Mouse (Mus musculus): ENCODE data around the gene Cldnd2. TPM values are rescaled to one million over a fixed set of nuclear protein-coding genes. Genes with fewer than 3 reads are reported as not detected.
"Not testable (repeated sequence)": the region's sequence is repeated elsewhere in the genome, so short reads cannot be mapped to it uniquely, and the experiment has no call there.

Gene Cldnd2
- total RNA-seq, 1 experiment: not detected

- no peaks in the 10 kb centered on the region for H3K9me3 ChIP-seq (ENCODE audit: control insufficient read depth, insufficient read depth, low read depth, low read length)
- H3K4me1 ChIP-seq (ENCODE audit: control insufficient read depth in 2 of 2, insufficient read depth in 2 of 2, low read length in 2 of 2, poor library complexity in 1 of 2): peaks cover 0 to 2% of the 10 kb centered on the region in 2 experiments; a peak in 1 of 4 replicates
- TF ChIP-seq MAFK (IDR thresholded peaks at IDR 0.05; ENCODE audit: insufficient read depth, low read depth, low read length) (no peak), CHD2 (IDR thresholded peaks at IDR 0.05; ENCODE audit: low read depth, low read length) (no peak), HCFC1 (IDR thresholded peaks at IDR 0.05; ENCODE audit: borderline replicate concordance, insufficient read depth, low read length) (no peak)
- DNase-seq (ENCODE audit: low read depth, low spot score): no peak
- H3K4me3 ChIP-seq (ENCODE audit: insufficient read depth in 1 of 2, low read depth in 1 of 2, low read length in 2 of 2, poor library complexity in 1 of 2, severe bottlenecking in 1 of 2): no peak overlapping the region
- in situ Hi-C loops (cut with MboI; ENCODE audit: low sequenced_read_pairs in 2 of 2, unreplicated experiment in 2 of 2): no loop called here
- H3K36me3 ChIP-seq (ENCODE audit: control insufficient read depth, insufficient read depth, low read length, poor library complexity, severe bottlenecking): no peaks in the 10 kb centered on the region
- no peak overlapping the region for H3K27ac ChIP-seq (ENCODE audit: insufficient read depth, low read depth, low read length, poor library complexity, severe bottlenecking)
- no peak overlapping the region for H3K9ac ChIP-seq (ENCODE audit: insufficient read depth, low read depth, low read length, poor library complexity, severe bottlenecking)
These were observed 33.0 kb upstream of the Cldnd2 start for GRCm38 (mm10) chr7:43407573-43407972.

- in situ Hi-C loops (cut with MboI; ENCODE audit: low sequenced_read_pairs in 2 of 2, unreplicated experiment in 2 of 2): no loop called here
- TF ChIP-seq ZNF384 (IDR thresholded peaks at IDR 0.05; ENCODE audit: low read depth, low read length) (no peak), MAFK (IDR thresholded peaks at IDR 0.05; ENCODE audit: insufficient read depth, low read depth, low read length) (no peak), HCFC1 (IDR thresholded peaks at IDR 0.05; ENCODE audit: borderline replicate concordance, insufficient read depth, low read length) (no peak), ZC3H11A (IDR thresholded peaks at IDR 0.05; ENCODE audit: borderline replicate concordance, low read depth, low read length) (no peak), CHD2 (IDR thresholded peaks at IDR 0.05; ENCODE audit: low read depth, low read length) (no peak)
These were observed 32.4 kb upstream of the Cldnd2 start, which contains the start of gene Siglecg for GRCm38 (mm10) chr7:43408131-43408553. Siglecg (plus strand) TSS chr7:43408204.

GRCm38 (mm10) chr7:43409084-43409483 is 31.5 kb upstream of the Cldnd2 start:
- in situ Hi-C loops (cut with MboI; ENCODE audit: low sequenced_read_pairs in 2 of 2, unreplicated experiment in 2 of 2): no loop called here

More at GRCm38 (mm10) chr7:43408131-43408553, 32.4 kb upstream of the Cldnd2 start, which contains the start of gene Siglecg:
- Histone ChIP-seq H3K4me3 (ENCODE audit: insufficient read depth in 1 of 2, low read depth in 1 of 2, low read length in 2 of 2, poor library complexity in 1 of 2, severe bottlenecking in 1 of 2) (no peak within 1 kb of the TSS), H3K4me1 (ENCODE audit: control insufficient read depth in 2 of 2, insufficient read depth in 2 of 2, low read length in 2 of 2, poor library complexity in 1 of 2) (peaks cover 0 to 2% of the 10 kb centered on the region in 2 experiments; a peak in 1 of 4 replicates), H3K27ac (ENCODE audit: insufficient read depth, low read depth, low read length, poor library complexity, severe bottlenecking) (no peak within 1 kb of the TSS), H3K9me3 (ENCODE audit: control insufficient read depth, insufficient read depth, low read depth, low read length) (no peaks in the 10 kb centered on the region), H3K36me3 (ENCODE audit: control insufficient read depth, insufficient read depth, low read length, poor library complexity, severe bottlenecking) (no peaks in the 10 kb centered on the region), H3K9ac (ENCODE audit: insufficient read depth, low read depth, low read length, poor library complexity, severe bottlenecking) (no peak within 1 kb of the TSS)
- no peak for DNase-seq (ENCODE audit: low read depth, low spot score)

GRCm38 (mm10) chr7:43411724-43412123 is 28.9 kb upstream of the Cldnd2 start:
- H3K9ac ChIP-seq (ENCODE audit: insufficient read depth, low read depth, low read length, poor library complexity, severe bottlenecking); H3K9me3 ChIP-seq (ENCODE audit: control insufficient read depth, insufficient read depth, low read depth, low read length); H3K4me1 ChIP-seq (ENCODE audit: control insufficient read depth in 2 of 2, insufficient read depth in 2 of 2, low read length in 2 of 2, poor library complexity in 1 of 2); DNase-seq (ENCODE audit: low read depth, low spot score); in situ Hi-C loops (cut with MboI; ENCODE audit: low sequenced_read_pairs in 2 of 2, unreplicated experiment in 2 of 2); H3K36me3 ChIP-seq (ENCODE audit: control insufficient read depth, insufficient read depth, low read length, poor library complexity, severe bottlenecking); H3K4me3 ChIP-seq (ENCODE audit: insufficient read depth in 1 of 2, low read depth in 1 of 2, low read length in 2 of 2, poor library complexity in 1 of 2, severe bottlenecking in 1 of 2); H3K27ac ChIP-seq (ENCODE audit: insufficient read depth, low read depth, low read length, poor library complexity, severe bottlenecking): not testable (repeated sequence)

More at GRCm38 (mm10) chr7:43409084-43409483, 31.5 kb upstream of the Cldnd2 start:
- peaks cover 0 to 2% of the 10 kb centered on the region in 2 experiments; a peak in 1 of 4 replicates for H3K4me1 ChIP-seq (ENCODE audit: control insufficient read depth in 2 of 2, insufficient read depth in 2 of 2, low read length in 2 of 2, poor library complexity in 1 of 2)
- no peaks in the 10 kb centered on the region for H3K9me3 ChIP-seq (ENCODE audit: control insufficient read depth, insufficient read depth, low read depth, low read length)
- H3K36me3 ChIP-seq (ENCODE audit: control insufficient read depth, insufficient read depth, low read length, poor library complexity, severe bottlenecking): no peaks in the 10 kb centered on the region
- no peak overlapping the region for H3K9ac ChIP-seq (ENCODE audit: insufficient read depth, low read depth, low read length, poor library complexity, severe bottlenecking)
- H3K27ac ChIP-seq (ENCODE audit: insufficient read depth, low read depth, low read length, poor library complexity, severe bottlenecking): no peak overlapping the region
- TF ChIP-seq HCFC1 (IDR thresholded peaks at IDR 0.05; ENCODE audit: borderline replicate concordance, insufficient read depth, low read length) (no peak), CHD2 (IDR thresholded peaks at IDR 0.05; ENCODE audit: low read depth, low read length) (no peak), ZNF384 (IDR thresholded peaks at IDR 0.05; ENCODE audit: low read depth, low read length) (no peak), MAFK (IDR thresholded peaks at IDR 0.05; ENCODE audit: insufficient read depth, low read depth, low read length) (no peak), ZC3H11A (IDR thresholded peaks at IDR 0.05; ENCODE audit: borderline replicate concordance, low read depth, low read length) (no peak)
- no peak overlapping the region for H3K4me3 ChIP-seq (ENCODE audit: insufficient read depth in 1 of 2, low read depth in 1 of 2, low read length in 2 of 2, poor library complexity in 1 of 2, severe bottlenecking in 1 of 2)
- no peak for DNase-seq (ENCODE audit: low read depth, low spot score)

- no peaks in the 10 kb centered on the region for H3K4me1 ChIP-seq (ENCODE audit: control insufficient read depth in 2 of 2, insufficient read depth in 2 of 2, low read length in 2 of 2, poor library complexity in 1 of 2)
- TF ChIP-seq ZC3H11A (IDR thresholded peaks at IDR 0.05; ENCODE audit: borderline replicate concordance, low read depth, low read length) (no peak), HCFC1 (IDR thresholded peaks at IDR 0.05; ENCODE audit: borderline replicate concordance, insufficient read depth, low read length) (no peak), ZNF384 (IDR thresholded peaks at IDR 0.05; ENCODE audit: low read depth, low read length) (no peak), MAFK (IDR thresholded peaks at IDR 0.05; ENCODE audit: insufficient read depth, low read depth, low read length) (no peak), CHD2 (IDR thresholded peaks at IDR 0.05; ENCODE audit: low read depth, low read length) (no peak)
- no peaks in the 10 kb centered on the region for H3K9me3 ChIP-seq (ENCODE audit: control insufficient read depth, insufficient read depth, low read depth, low read length)
- no peak overlapping the region for H3K4me3 ChIP-seq (ENCODE audit: insufficient read depth in 1 of 2, low read depth in 1 of 2, low read length in 2 of 2, poor library complexity in 1 of 2, severe bottlenecking in 1 of 2)
- no peaks in the 10 kb centered on the region for H3K36me3 ChIP-seq (ENCODE audit: control insufficient read depth, insufficient read depth, low read length, poor library complexity, severe bottlenecking)
- no peak overlapping the region for H3K27ac ChIP-seq (ENCODE audit: insufficient read depth, low read depth, low read length, poor library complexity, severe bottlenecking)
- no peak overlapping the region for H3K9ac ChIP-seq (ENCODE audit: insufficient read depth, low read depth, low read length, poor library complexity, severe bottlenecking)
- in situ Hi-C loops (cut with MboI; ENCODE audit: low sequenced_read_pairs in 2 of 2, unreplicated experiment in 2 of 2): no loop called here
- no peak for DNase-seq (ENCODE audit: low read depth, low spot score)
These were observed 23.3 kb upstream of the Cldnd2 start for GRCm38 (mm10) chr7:43417298-43417697.
